Mouse (Mus musculus): Measurements from ENCODE around the gene Pip5k1b. TPM values are rescaled to one million over a fixed set of nuclear protein-coding genes. Genes with fewer than 3 reads are reported as not detected.

The Pip5k1b gene
- total RNA-seq, 2 experiments from 2014 or later, result 0.23 to 0.53 TPM

DNA sequence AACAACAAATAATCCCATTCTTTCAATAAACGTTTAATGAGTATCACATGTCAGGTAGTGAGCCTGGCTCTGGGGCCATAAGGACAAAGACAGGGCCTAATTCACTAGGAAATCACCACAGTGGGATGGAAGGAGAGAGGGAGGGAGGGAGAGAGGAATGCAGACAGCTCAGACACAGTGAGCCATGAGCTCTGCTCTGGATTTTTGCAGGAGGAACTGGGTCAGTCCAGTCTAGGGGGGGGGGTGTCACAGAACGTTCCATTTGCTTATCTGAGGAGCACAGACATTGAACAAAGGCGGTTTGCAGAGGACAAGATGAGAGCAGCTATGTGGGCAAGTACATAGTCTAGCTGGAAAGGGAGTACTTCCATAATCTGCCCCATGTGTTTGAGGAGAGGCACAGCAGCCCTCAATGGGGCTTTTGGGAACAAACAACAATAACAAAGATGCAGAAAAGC is 103.2 kb downstream of the Pip5k1b start:
- intact Hi-C loops (cut with DNase I), result no loop called here
- no peak overlapping the region for H3K27ac ChIP-seq
- H3K4me3 ChIP-seq, result no peak overlapping the region
- no peak for TF ChIP-seq CTCF (IDR thresholded peaks at IDR 0.05)
- no peak for DNase-seq

DNA sequence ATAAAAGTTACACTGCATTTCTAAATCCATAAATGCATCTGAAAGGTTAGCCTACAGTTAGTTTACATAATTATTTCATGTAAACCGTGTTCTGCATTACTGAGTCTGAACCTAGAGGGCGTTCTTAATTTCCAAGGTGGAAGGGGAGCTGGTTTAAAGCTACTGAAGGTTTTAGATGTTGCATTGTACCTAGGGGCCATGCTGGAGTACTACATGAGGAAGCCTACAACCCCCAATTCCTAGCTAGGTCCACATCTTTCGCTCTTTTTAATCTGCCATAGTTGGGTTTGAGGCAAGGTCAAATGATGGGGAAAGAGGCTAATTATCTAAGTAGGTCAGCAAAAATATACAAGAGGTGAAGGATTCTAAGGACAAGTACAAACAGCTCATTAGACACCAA is 104.0 kb downstream of the Pip5k1b start:
- H3K27ac ChIP-seq, result no peak overlapping the region
- DNase-seq, result no peak
- no peak overlapping the region for H3K4me3 ChIP-seq
- intact Hi-C loops (cut with DNase I), result no loop called here
- no peak for TF ChIP-seq CTCF (IDR thresholded peaks at IDR 0.05)

- intact Hi-C loops (cut with DNase I), result no loop called here
- Histone ChIP-seq H3K27ac (no peak overlapping the region), H3K4me3 (no peak overlapping the region)
- DNase-seq, result no peak
- TF ChIP-seq CTCF (IDR thresholded peaks at IDR 0.05), result no peak
Observed at GRCm38 (mm10) chr19:24450740-24451139, 104.9 kb downstream of the Pip5k1b start.

GRCm38 (mm10) chr19:24444322-24444721 is 111.3 kb downstream of the Pip5k1b start:
- intact Hi-C loops (cut with DNase I), result no loop called here
- no peak for TF ChIP-seq CTCF (IDR thresholded peaks at IDR 0.05)
- Histone ChIP-seq H3K4me3 (no peak overlapping the region), H3K27ac (no peak overlapping the region)
- DNase-seq, result no peak

DNA sequence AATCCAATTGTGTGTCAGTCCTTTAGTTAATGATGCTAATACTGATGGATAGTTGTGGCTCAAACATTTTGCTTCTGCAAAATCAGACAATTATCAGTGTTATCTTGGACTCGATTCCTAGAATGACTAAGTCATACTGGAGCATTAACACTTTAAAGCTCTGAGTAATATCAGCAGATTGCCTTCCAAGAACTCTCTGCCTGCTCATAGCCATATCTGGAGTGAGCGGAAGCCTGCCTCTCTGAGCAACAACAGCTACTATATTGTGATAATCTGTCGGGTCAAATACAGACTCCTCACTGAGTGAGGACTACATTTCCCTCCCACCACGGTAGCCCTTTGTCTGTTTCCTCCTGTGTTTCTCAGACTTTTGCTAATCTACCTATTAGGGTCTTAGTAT is 116.0 kb downstream of the Pip5k1b start:
- Histone ChIP-seq H3K27ac (no peak overlapping the region), H3K4me3 (no peak overlapping the region)
- intact Hi-C loops (cut with DNase I), result no loop called here
- no peak for TF ChIP-seq CTCF (IDR thresholded peaks at IDR 0.05)
- DNase-seq, result no peak

- no peak for DNase-seq
- H3K4me3 ChIP-seq, result no peak overlapping the region
- no peak for TF ChIP-seq CTCF (IDR thresholded peaks at IDR 0.05)
- intact Hi-C loops (cut with DNase I), result no loop called here
- H3K27ac ChIP-seq, result no peak overlapping the region
Observed at GRCm38 (mm10) chr19:24434291-24434690, 121.4 kb downstream of the Pip5k1b start.

- TF ChIP-seq CTCF (IDR thresholded peaks at IDR 0.05), result no peak
- intact Hi-C loops (cut with DNase I), result no loop called here
- Histone ChIP-seq H3K4me3 (no peak overlapping the region), H3K27ac (no peak overlapping the region)
- no peak for DNase-seq
Observed at GRCm38 (mm10) chr19:24432447-24432846, 123.2 kb downstream of the Pip5k1b start.

- no peak overlapping the region for H3K27ac ChIP-seq
- intact Hi-C loops (cut with DNase I), result no loop called here
- no peak for DNase-seq
Observed at GRCm38 (mm10) chr19:24431381-24431780, 124.3 kb downstream of the Pip5k1b start.

DNA sequence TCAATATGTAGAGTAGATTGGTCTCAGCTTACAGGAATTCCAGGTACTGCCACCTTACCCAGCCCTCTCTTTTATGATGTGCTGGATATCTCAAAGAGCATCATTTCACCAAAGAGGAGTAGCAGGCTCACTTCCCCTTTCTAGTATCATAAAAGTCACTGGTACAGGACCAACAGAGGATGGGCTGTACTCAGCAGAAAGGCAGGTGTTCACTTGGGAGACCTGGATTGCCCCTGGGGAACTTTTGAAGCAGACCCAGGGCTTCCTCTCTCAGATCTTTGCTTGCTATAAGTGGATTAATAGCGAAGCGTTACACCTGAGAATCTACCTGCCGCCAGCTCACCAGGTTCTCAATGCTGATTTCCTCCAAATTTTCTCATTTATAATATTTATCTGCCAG is 127.7 kb downstream of the Pip5k1b start:
- intact Hi-C loops (cut with DNase I), result no loop called here
- no peak for TF ChIP-seq CTCF (IDR thresholded peaks at IDR 0.05)
- Histone ChIP-seq H3K4me3 (no peak overlapping the region), H3K27ac (no peak overlapping the region)
- DNase-seq, result no peak

More at GRCm38 (mm10) chr19:24431381-24431780, 124.3 kb downstream of the Pip5k1b start:
- no peak for TF ChIP-seq CTCF (IDR thresholded peaks at IDR 0.05)
- no peak overlapping the region for H3K4me3 ChIP-seq

- Histone ChIP-seq H3K4me3 (no peak overlapping the region), H3K27ac (no peak overlapping the region)
- no peak for DNase-seq
- no peak for TF ChIP-seq CTCF (IDR thresholded peaks at IDR 0.05)
- intact Hi-C loops (cut with DNase I), result no loop called here
Observed at GRCm38 (mm10) chr19:24427258-24427657, 128.4 kb downstream of the Pip5k1b start.

DNA sequence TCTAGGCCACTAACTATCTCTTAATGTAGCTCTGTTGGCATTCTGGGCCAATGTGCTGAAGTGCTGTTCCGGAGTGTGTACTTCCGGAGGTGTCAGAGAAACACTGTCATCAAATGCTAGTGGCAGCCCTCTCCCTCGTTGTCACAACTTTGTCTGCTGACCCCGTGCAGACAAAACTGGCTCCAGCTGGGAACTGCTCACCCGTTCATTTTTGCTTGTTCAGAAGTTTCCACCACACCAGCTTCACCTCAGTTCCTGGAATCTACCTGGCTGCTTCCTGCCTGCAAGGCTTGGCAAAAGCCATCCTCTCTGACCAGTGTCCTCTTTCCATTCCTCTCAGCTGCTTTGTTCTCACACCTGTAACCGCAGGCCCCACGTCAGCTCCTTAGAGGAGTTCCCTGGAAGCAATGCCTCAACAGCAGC is 128.9 kb downstream of the Pip5k1b start:
- intact Hi-C loops (cut with DNase I), result no loop called here
- Histone ChIP-seq H3K4me3 (no peak overlapping the region), H3K27ac (no peak overlapping the region)
- no peak for TF ChIP-seq CTCF (IDR thresholded peaks at IDR 0.05)
- DNase-seq, result no peak

DNA sequence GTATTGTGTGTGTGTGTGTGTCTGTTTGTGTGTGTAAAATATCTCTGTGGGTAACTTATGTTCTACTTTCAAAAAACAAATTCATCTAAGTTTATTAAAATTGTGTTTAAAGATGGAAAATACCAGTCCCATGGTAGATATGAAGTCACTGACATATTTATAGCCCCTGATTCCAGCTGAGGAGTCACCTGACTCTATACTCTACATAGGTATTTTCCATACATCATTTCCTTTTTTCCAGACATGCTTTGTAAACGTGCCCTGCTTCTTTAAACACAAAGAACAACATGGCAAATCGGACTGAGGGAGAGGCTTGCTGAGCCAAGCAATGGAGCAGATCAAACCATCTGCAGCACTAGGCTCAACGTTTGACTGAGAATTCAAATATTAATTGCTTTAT is 137.6 kb downstream of the Pip5k1b start:
- no peak overlapping the region for H3K27ac ChIP-seq
- no peak overlapping the region for H3K4me3 ChIP-seq
- intact Hi-C loops (cut with DNase I), result no loop called here
- no peak for DNase-seq
- TF ChIP-seq CTCF (IDR thresholded peaks at IDR 0.05), result no peak

GRCm38 (mm10) chr19:24417659-24418004 is 138.0 kb downstream of the Pip5k1b start:
- no peak for DNase-seq
- no peak for TF ChIP-seq CTCF (IDR thresholded peaks at IDR 0.05)
- intact Hi-C loops (cut with DNase I), result no loop called here
- no peak overlapping the region for H3K27ac ChIP-seq
- H3K4me3 ChIP-seq, result no peak overlapping the region

DNA sequence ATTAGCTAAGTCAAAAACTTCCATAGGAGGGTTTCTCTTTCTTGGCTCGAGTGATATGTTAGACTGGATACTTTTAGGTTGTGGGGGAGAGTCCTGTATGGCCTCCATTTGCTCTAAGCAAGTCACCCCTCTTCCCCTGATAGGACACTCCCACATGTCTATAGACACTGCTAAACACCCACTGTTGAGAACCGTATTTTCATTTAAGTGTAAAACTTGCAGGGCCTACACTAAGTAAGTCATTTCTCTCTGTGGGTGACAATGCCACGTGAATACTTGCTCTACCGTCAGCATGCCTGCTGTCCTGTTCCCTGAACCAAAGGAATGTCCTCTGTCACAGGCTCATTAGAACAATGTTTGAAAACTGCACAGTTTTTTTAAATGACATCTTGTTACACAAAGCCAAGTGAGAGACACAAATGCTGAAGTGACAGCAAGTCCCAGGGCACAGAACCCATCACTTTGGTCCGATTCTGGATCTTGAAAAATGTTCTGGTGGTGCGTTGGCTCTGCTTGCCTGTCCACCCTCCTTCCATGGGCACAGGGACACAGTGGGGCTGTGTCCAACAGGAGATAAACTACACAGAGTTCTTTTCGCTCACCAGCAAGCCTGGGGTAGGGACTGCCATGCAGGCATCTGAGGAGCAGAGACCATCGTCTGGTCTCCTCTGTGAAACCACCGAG is 138.6 kb downstream of the Pip5k1b start:
- Histone ChIP-seq H3K4me3 (no peak overlapping the region), H3K27ac (no peak overlapping the region)
- no peak for TF ChIP-seq CTCF (IDR thresholded peaks at IDR 0.05)
- intact Hi-C loops (cut with DNase I), result no loop called here
- DNase-seq, result no peak

All from gastrocnemius, adult 2 months (tissue).